In genomic region chr2:83771155-83771812, GRCm38 (mm10) we compare ENCODE assay signal across 9 mouse cellular contexts. TPM values are rescaled to one million over a fixed set of nuclear protein-coding genes. Genes with fewer than 3 reads are reported as not detected.
A peak's percentile ranks its signal among the peaks of the same experiment; 100 is the strongest.
DNase-seq lines count a peak whose midpoint lies in the region; TF ChIP-seq lines count a peak whose summit lies in the region.
"Had no signal": no experiment of that assay in that cellular context is flagged by ENCODE, and none has a peak within 500 bp of the region (broad histone marks: within the 10 kb centered on the region; RNA-seq: fewer than 3 reads in every experiment).

No protein-coding gene starts in this region.

- H3K27ac ChIP-seq in cerebellum, adult 2 months (ENCODE audit: insufficient read depth, low read length): no peak overlapping the region
- H3K27ac ChIP-seq in kidney, adult 2 months (ENCODE audit: insufficient read depth, low read depth, low read length): no peak overlapping the region
- H3K27ac ChIP-seq: liver, embryonic 15.5 days had no signal

- TF ChIP-seq POLR2A in cerebellum, adult 2 months (IDR thresholded peaks at IDR 0.05; ENCODE audit: borderline replicate concordance, insufficient read depth, low read length): no peak
- no peak for TF ChIP-seq POLR2A in kidney, adult 2 months (IDR thresholded peaks at IDR 0.05; ENCODE audit: low read depth, low read length)

- H3K36me3 ChIP-seq in kidney, adult 2 months (ENCODE audit: control insufficient read depth, insufficient read depth, low read length): peaks cover 15% of the 10 kb centered on the region

- WGBS in cerebellum, adult 2 months: 48% methylated on average over 7 of the region's 7 CpGs
- 56% methylated on average over 7 of the region's 7 CpGs for WGBS in kidney, adult 2 months

- no peaks in the 10 kb centered on the region for H3K4me1 ChIP-seq in cerebellum, adult 2 months (ENCODE audit: control insufficient read depth, insufficient read depth, low read length)
- no peaks in the 10 kb centered on the region for H3K4me1 ChIP-seq in kidney, adult 2 months (ENCODE audit: control insufficient read depth, insufficient read depth, low read length)
- H3K4me1 ChIP-seq: liver, embryonic 15.5 days had no signal

- no peak overlapping the region for H3K4me3 ChIP-seq in cerebellum, adult 2 months (replicated peaks; ENCODE audit: insufficient read depth, low read depth, low read length)
- no peak overlapping the region for H3K4me3 ChIP-seq in kidney, adult 2 months (ENCODE audit: insufficient read depth, low read depth, low read length)
- H3K4me3 ChIP-seq: liver, embryonic 15.5 days had no signal

- peak; percentile 84 for TF ChIP-seq CTCF in cerebellum, adult 2 months (IDR thresholded peaks at IDR 0.05; ENCODE audit: borderline replicate concordance, insufficient read depth, low read depth, low read length)
- TF ChIP-seq CTCF in kidney, adult 2 months (conservative IDR thresholded peaks at IDR 0.05; ENCODE audit: insufficient read depth, insufficient read length, low read depth, low read length): peak; percentile 88

- H3K27me3 ChIP-seq in cerebellum, adult 2 months (ENCODE audit: control insufficient read depth, insufficient read depth, low read length): no peaks in the 10 kb centered on the region
- H3K27me3 ChIP-seq in kidney, adult 2 months (replicated peaks; ENCODE audit: control insufficient read depth, insufficient read depth, low read length): no peaks in the 10 kb centered on the region
- H3K27me3 ChIP-seq: liver, embryonic 15.5 days had no signal

- intact Hi-C loops in heart, postnatal 25 days (cut with DNase I): loop anchor here (1.0 to 5.0 kb wide), 4 partner anchors 64 to 146 kb away; partner anchors contain the start of gene Zc3h15
- intact Hi-C loops in left cerebral cortex, postnatal 4 days (cut with DNase I): loop anchor here (5.0 kb wide), 1 partner anchor 104 kb away; no protein-coding TSS in a partner anchor

- peak; percentile 68 to 83 for DNase-seq in heart, adult 18-20 months
- no peak for DNase-seq in heart, postnatal 25 days (ENCODE audit: low spot score)
- peak; percentile 10 for DNase-seq in MEL-GATA-1-ER (ENCODE audit: extremely low read depth, low read depth)
- peak; percentile 54 to 64 for DNase-seq in cerebellum, adult 2 months
- DNase-seq in frontal cortex, postnatal 10 days (ENCODE audit: low spot score in 2 of 2): peak; percentile 37 to 47
- peak; percentile 81 for DNase-seq in kidney, adult 2 months
- DNase-seq in left cerebral cortex, postnatal 4 days: peak; percentile 49
- DNase-seq in right cerebral cortex, postnatal 25 days: peak; percentile 52

RNA-seq across cellular contexts. Expression of gene Fam171b, which starts 41.2 kb away (rescaled TPM):
- total RNA-seq in heart, adult 18-20 months (2021): under 1 TPM; 0.52 to 0.80 TPM
- 1 to 10 TPM in 1 of 2 experiments, under 1 TPM in 1; 0.81 to 1.4 TPM for total RNA-seq in heart, postnatal 25 days (2021)
- 56.8 and 58.5 TPM in 2 replicates for polyA plus RNA-seq in cerebellum, adult 2 months (2012; rRNA removed)
- 0.11 and 0.17 TPM in 2 replicates for polyA plus RNA-seq in kidney, adult 2 months (2012; rRNA removed)
- 100 to 1,000 TPM; 133 to 144 TPM for total RNA-seq in left cerebral cortex, postnatal 4 days (2021)

RNA-seq across cellular contexts. Expression of gene Itgav, which starts 47.1 kb away (rescaled TPM):
- 10 to 100 TPM; 39.0 to 41.1 TPM for total RNA-seq in heart, adult 18-20 months (2021)
- total RNA-seq in heart, postnatal 25 days (2021): 10 to 100 TPM; 36.7 to 38.3 TPM
- 40.6 and 43.2 TPM in 2 replicates for polyA plus RNA-seq in cerebellum, adult 2 months (2012; rRNA removed)
- polyA plus RNA-seq in kidney, adult 2 months (2012; rRNA removed): 75.4 and 75.9 TPM in 2 replicates
- 10 to 100 TPM; 29.7 to 30.6 TPM for total RNA-seq in left cerebral cortex, postnatal 4 days (2021)

Comparison
In these comparisons a context has a peak if more than half of its experiments do, and no peak if none do; other contexts are left out.
1. RNA of gene Fam171b, which starts 41.2 kb away (total RNA-seq): 133 to 144 TPM in left cerebral cortex, postnatal 4 days; 0.81 to 1.4 TPM in heart, postnatal 25 days and 0.52 to 0.80 TPM in heart, adult 18-20 months; every median in the first group is over 10 times any median in the second.